Mouse (Mus musculus): ENCODE measurements at regions not wholly inside any gene's neighbourhood (a gene's known extent, or its start where the extent isn't known, plus 50 kb on each side); places are given as distances from the start of the nearest gene placed in this dataset.

DNA sequence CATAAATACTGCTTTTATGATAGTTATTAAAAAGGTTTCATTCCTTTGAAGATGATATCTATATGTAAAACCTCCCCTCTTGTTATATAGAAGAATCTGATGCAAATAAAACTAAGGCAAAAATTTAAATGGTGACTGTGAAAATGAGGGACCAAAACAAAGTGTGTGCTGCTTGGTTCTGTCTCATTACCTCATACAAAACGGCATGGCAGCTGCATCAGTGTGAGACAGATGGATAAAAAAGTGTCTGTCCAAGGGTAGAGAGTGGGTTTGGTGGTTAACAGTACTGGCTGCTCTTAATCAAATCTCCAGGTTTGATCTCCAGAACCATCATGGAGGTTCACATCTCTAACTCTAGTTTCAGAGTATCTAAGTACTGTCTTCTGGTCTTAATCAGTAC, 701.9 kb upstream of the Impad1 start:
- no peak overlapping the region for H3K9ac ChIP-seq

GRCm38 (mm10) chr4:5494072-5495000, 701.2 kb upstream of the Impad1 start:
- 62% methylated on average over 1 of the region's 1 CpGs for WGBS
- H3K36me3 ChIP-seq = no peaks in the 10 kb centered on the region
- H3K9me3 ChIP-seq = no peaks in the 10 kb centered on the region
- H3K4me1 ChIP-seq = no peaks in the 10 kb centered on the region
- no peaks in the 10 kb centered on the region for H3K27me3 ChIP-seq
- no peak overlapping the region for H3K27ac ChIP-seq
- no peak overlapping the region for H3K4me3 ChIP-seq
- no peak overlapping the region for H3K9ac ChIP-seq
- no peak for ATAC-seq (ENCODE audit: insufficient number of reproducible peaks, insufficient read depth, low FRiP score, low TSS enrichment)
- H3K4me2 ChIP-seq (replicated peaks) = no peak overlapping the region

More for the DNA sequence above, 701.9 kb upstream of the Impad1 start:
- Histone ChIP-seq H3K27ac (no peak overlapping the region), H3K36me3 (no peaks in the 10 kb centered on the region), H3K27me3 (no peaks in the 10 kb centered on the region), H3K9me3 (no peaks in the 10 kb centered on the region), H3K4me1 (no peaks in the 10 kb centered on the region), H3K4me3 (no peak overlapping the region), H3K4me2 (replicated peaks) (no peak overlapping the region)
- 69% methylated on average over 1 of the region's 1 CpGs for WGBS
- ATAC-seq (ENCODE audit: insufficient number of reproducible peaks, insufficient read depth, low FRiP score, low TSS enrichment) = no peak

GRCm38 (mm10) chr4:5486786-5487185, 693.6 kb upstream of the Impad1 start:
- 89% methylated on average over 2 of the region's 2 CpGs for WGBS
- no peak overlapping the region for H3K4me2 ChIP-seq (replicated peaks)

GRCm38 (mm10) chr4:5471891-5472558, 678.9 kb upstream of the Impad1 start:
- no peaks in the 10 kb centered on the region for H3K9me3 ChIP-seq
- no peaks in the 10 kb centered on the region for H3K27me3 ChIP-seq
- H3K36me3 ChIP-seq = no peaks in the 10 kb centered on the region
- H3K27ac ChIP-seq = no peak overlapping the region
- H3K4me2 ChIP-seq (replicated peaks) = no peak overlapping the region
- no peak overlapping the region for H3K9ac ChIP-seq
- H3K4me1 ChIP-seq = no peaks in the 10 kb centered on the region
- no peak for ATAC-seq (ENCODE audit: insufficient number of reproducible peaks, insufficient read depth, low FRiP score, low TSS enrichment)
- no peak overlapping the region for H3K4me3 ChIP-seq
- 75% methylated on average over 3 of the region's 3 CpGs for WGBS

More at GRCm38 (mm10) chr4:5486786-5487185, 693.6 kb upstream of the Impad1 start:
- H3K9me3 ChIP-seq = no peaks in the 10 kb centered on the region
- no peaks in the 10 kb centered on the region for H3K4me1 ChIP-seq
- no peak overlapping the region for H3K27ac ChIP-seq
- H3K9ac ChIP-seq = no peak overlapping the region
- H3K4me3 ChIP-seq = no peak overlapping the region
- H3K27me3 ChIP-seq = no peaks in the 10 kb centered on the region
- ATAC-seq (ENCODE audit: insufficient number of reproducible peaks, insufficient read depth, low FRiP score, low TSS enrichment) = no peak
- H3K36me3 ChIP-seq = no peaks in the 10 kb centered on the region

DNA sequence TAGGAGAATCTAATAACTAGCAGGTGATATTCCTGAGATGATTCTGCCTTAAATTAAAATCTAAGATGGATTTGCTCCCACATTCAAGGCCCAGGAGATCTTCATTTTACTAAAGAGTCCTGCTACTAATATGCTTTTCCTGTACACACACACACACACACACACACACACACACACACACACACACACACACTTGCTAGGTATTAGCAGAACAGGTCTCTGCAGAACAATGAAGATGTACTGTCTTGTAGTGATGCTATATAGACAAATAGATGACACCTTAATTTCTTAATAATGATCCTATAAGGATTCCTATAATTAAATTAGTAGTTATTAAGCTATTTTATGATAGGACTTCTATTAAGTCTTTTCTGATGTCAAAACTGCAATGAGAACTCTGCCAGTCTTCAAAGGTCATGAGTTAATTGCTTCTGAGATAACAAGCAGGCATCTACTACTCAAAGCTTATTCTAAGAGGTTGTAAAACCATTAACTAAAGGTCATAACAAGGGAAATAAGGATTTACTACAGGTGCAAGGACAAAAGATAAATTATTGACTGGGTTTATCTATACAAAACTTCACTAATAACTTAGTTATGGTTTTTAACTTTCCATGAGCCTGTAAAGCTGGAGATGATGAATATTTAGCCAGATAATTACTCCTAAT, 666.0 kb upstream of the Impad1 start:
- H3K4me3 ChIP-seq = no peak overlapping the region
- no peaks in the 10 kb centered on the region for H3K9me3 ChIP-seq
- no peaks in the 10 kb centered on the region for H3K36me3 ChIP-seq
- H3K27ac ChIP-seq = no peak overlapping the region
- no peaks in the 10 kb centered on the region for H3K27me3 ChIP-seq
- no peak overlapping the region for H3K4me2 ChIP-seq (replicated peaks)
- no peaks in the 10 kb centered on the region for H3K4me1 ChIP-seq
- ATAC-seq (ENCODE audit: insufficient number of reproducible peaks, insufficient read depth, low FRiP score, low TSS enrichment) = no peak
- no peak overlapping the region for H3K9ac ChIP-seq

DNA sequence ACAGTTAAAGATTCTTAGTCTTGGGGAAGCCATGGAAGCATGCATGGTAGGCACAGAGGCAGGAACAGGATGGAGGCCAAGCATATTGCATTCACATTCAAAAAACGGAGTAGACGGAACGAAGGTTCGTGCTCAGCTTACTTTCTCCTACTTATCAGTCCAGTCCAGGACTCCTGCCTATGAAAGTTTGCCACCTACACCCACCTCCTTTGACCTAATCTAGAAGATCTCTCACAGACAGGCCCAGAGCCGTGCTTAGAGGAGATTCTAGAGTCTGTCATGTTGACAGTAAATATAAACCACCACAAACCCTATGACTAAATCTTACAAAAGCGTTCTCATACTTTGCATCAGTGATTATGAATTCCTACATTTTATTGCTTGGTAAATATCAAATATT, 657.3 kb upstream of the Impad1 start:
- WGBS = 84% methylated on average over 6 of the region's 6 CpGs
- no peak for ATAC-seq (ENCODE audit: insufficient number of reproducible peaks, insufficient read depth, low FRiP score, low TSS enrichment)

DNA sequence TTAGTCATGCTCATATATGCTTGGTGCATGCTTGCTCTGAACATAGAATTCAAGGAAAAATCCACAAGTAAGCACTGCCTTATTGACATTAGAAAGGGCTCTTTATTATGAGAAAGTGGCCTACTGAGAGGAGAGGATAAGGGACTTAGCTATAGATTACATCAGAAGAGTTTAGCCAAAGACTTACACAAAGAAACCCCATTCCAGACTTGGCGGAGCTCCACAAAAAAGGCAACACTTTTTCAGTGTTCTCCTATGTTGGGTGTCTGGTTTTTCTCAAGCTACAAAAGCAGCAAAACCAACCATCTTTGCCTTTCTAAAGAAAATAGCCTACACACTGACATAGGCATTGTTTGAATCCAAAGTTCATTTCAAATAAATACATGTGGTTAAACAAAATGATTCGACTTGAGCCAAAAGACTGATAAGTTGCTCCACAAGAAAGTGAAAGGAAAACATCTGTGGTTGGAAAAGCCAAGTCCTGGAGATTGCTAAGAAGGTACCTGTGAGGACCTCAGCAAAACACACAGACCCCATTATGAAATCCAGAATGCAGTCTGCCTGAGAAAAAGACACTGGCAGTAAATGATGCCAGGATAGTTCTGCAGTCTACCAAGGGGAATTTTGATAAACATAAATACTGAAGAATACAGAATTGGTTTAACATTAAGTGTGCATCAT, 648.3 kb upstream of the Impad1 start:
- H3K9ac ChIP-seq = no peak overlapping the region
- H3K36me3 ChIP-seq = no peaks in the 10 kb centered on the region
- no peaks in the 10 kb centered on the region for H3K4me1 ChIP-seq
- 57% methylated on average over 2 of the region's 2 CpGs for WGBS
- H3K4me2 ChIP-seq (replicated peaks) = no peak overlapping the region
- H3K27ac ChIP-seq = no peak overlapping the region
- ATAC-seq (ENCODE audit: insufficient number of reproducible peaks, insufficient read depth, low FRiP score, low TSS enrichment) = no peak
- H3K9me3 ChIP-seq = no peaks in the 10 kb centered on the region
- no peak overlapping the region for H3K4me3 ChIP-seq
- H3K27me3 ChIP-seq = no peaks in the 10 kb centered on the region

More for the DNA sequence above, 657.3 kb upstream of the Impad1 start:
- Histone ChIP-seq H3K4me2 (replicated peaks) (no peak overlapping the region), H3K9ac (no peak overlapping the region), H3K4me3 (no peak overlapping the region), H3K9me3 (no peaks in the 10 kb centered on the region), H3K36me3 (no peaks in the 10 kb centered on the region), H3K4me1 (no peaks in the 10 kb centered on the region), H3K27ac (no peak overlapping the region), H3K27me3 (no peaks in the 10 kb centered on the region)

DNA sequence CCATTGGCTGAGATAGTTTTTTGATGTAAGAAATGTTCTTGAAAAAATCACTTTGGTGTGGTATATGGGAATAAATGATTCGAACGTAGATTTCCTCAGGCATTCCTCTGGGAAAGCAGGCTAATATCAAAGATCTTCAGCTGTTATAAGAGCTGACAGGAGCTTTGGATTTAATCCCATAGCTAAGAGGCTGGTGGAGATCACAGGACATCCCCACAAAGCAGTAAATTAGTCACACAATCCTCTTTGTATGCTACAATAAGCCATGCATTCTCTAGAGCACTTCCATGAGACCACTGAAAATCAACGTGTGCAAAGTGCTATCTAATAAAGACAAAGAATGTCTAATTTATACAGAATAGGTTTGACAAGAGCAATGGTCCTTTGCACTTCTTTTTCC, 643.9 kb upstream of the Impad1 start:
- 43% methylated on average over 3 of the region's 3 CpGs for WGBS

More for the DNA sequence above, 643.9 kb upstream of the Impad1 start:
- ATAC-seq (ENCODE audit: insufficient number of reproducible peaks, insufficient read depth, low FRiP score, low TSS enrichment) = no peak
- H3K9me3 ChIP-seq = no peaks in the 10 kb centered on the region
- no peak overlapping the region for H3K9ac ChIP-seq
- H3K36me3 ChIP-seq = no peaks in the 10 kb centered on the region
- H3K4me1 ChIP-seq = no peaks in the 10 kb centered on the region
- no peak overlapping the region for H3K4me3 ChIP-seq
- H3K4me2 ChIP-seq (replicated peaks) = no peak overlapping the region
- no peaks in the 10 kb centered on the region for H3K27me3 ChIP-seq
- no peak overlapping the region for H3K27ac ChIP-seq

Measured in embryonic facial prominence, embryonic 12.5 days (tissue).